Mouse (Mus musculus) cortical plate, adult 2 months (tissue): ENCODE data around the gene Nfe2l3. TPM values are rescaled to one million over a fixed set of nuclear protein-coding genes. Genes with fewer than 3 reads are reported as not detected.

ENCODE experiments used
- H3K27ac ChIP-seq: fragments of 200-500 bp; 2 replicates; pipeline ENCODE4 v1.5.1; 2012; ENCODE audit warnings: low read length, control low read depth, inconsistent platforms; ENCODE audit not compliant: insufficient read depth
- H3K4me1 ChIP-seq: fragments of 200-500 bp; 2 replicates; pipeline ENCODE4 v1.6.1; 2011; ENCODE audit warnings: low read length; ENCODE audit not compliant: control insufficient read depth, insufficient read depth
- H3K4me3 ChIP-seq: fragments of 200-500 bp; 2 replicates; pipeline ENCODE4 v1.5.1; 2011; ENCODE audit warnings: mild to moderate bottlenecking, low read length, control low read depth; ENCODE audit not compliant: insufficient read depth
- CTCF ChIP-seq: fragments of 200-500 bp; IDR thresholded peaks from 2 replicates; pipeline ENCODE4 v1.5.1; 2011; ENCODE audit warnings: mild to moderate bottlenecking, control low read depth, low read length; ENCODE audit not compliant: insufficient read depth; ENCODE audit errors: extremely low read depth
- POLR2A ChIP-seq: fragments of 200-500 bp; IDR thresholded peaks from 2 replicates; pipeline ENCODE4 v1.6.1; 2011; ENCODE audit warnings: mild to moderate bottlenecking, low read length, control low read depth; ENCODE audit not compliant: insufficient read depth; ENCODE audit errors: extremely low read depth
- polyA plus RNA-seq: library from polyadenylated mRNA; depleted of rRNA; stranded (reverse); fragments of >200 nt; gene quantifications from 2 replicates; pipeline ENCODE4 v1.2.3, GENCODE M21; 2012

Gene Nfe2l3
- polyA plus RNA-seq, 1 experiment = 3.3 TPM

GRCm38 (mm10) chr6:51442191-51442835, 9.8 kb downstream of the Nfe2l3 start:
- TF ChIP-seq POLR2A (no peak), CTCF (no peak)
- no peak overlapping the region for H3K27ac ChIP-seq
- no peaks in the 10 kb centered on the region for H3K4me1 ChIP-seq
- H3K4me3 ChIP-seq = no peak overlapping the region

GRCm38 (mm10) chr6:51452927-51453503, 20.5 kb downstream of the Nfe2l3 start:
- Histone ChIP-seq H3K27ac (no peak overlapping the region), H3K4me3 (no peak overlapping the region), H3K4me1 (no peaks in the 10 kb centered on the region; the same call in 1 of the 2 replicates)
- TF ChIP-seq CTCF (no peak), POLR2A (no peak)

- Histone ChIP-seq H3K27ac (no peak overlapping the region), H3K4me1 (no peaks in the 10 kb centered on the region; the same call in 1 of the 2 replicates), H3K4me3 (no peak overlapping the region)
- no peak for TF ChIP-seq POLR2A
- TF ChIP-seq CTCF = no peak
These were observed 22.5 kb downstream of the Nfe2l3 start for GRCm38 (mm10) chr6:51454949-51455348.

- no peaks in the 10 kb centered on the region; the same call in 1 of the 2 replicates for H3K4me1 ChIP-seq
- TF ChIP-seq CTCF = no peak
- no peak for TF ChIP-seq POLR2A
- H3K27ac ChIP-seq = no peak overlapping the region
- H3K4me3 ChIP-seq = no peak overlapping the region
These were observed 23.7 kb downstream of the Nfe2l3 start for GRCm38 (mm10) chr6:51456198-51456597.

- H3K27ac ChIP-seq = no peak overlapping the region
- no peak overlapping the region for H3K4me3 ChIP-seq
- TF ChIP-seq CTCF (no peak), POLR2A (no peak; the same call in 1 of the 2 replicates)
- H3K4me1 ChIP-seq = no peaks in the 10 kb centered on the region; the same call in 1 of the 2 replicates
These were observed 24.8 kb downstream of the Nfe2l3 start for GRCm38 (mm10) chr6:51457283-51457682.

GRCm38 (mm10) chr6:51457770-51458387, 25.4 kb downstream of the Nfe2l3 start:
- no peak overlapping the region for H3K4me3 ChIP-seq
- H3K27ac ChIP-seq = no peak overlapping the region
- no peaks in the 10 kb centered on the region; the same call in 1 of the 2 replicates for H3K4me1 ChIP-seq
- TF ChIP-seq CTCF (no peak), POLR2A (no peak)

GRCm38 (mm10) chr6:51458925-51459312, 26.4 kb downstream of the Nfe2l3 start:
- Histone ChIP-seq H3K4me1 (no peaks in the 10 kb centered on the region; the same call in 1 of the 2 replicates), H3K4me3 (no peak overlapping the region), H3K27ac (no peak overlapping the region)
- TF ChIP-seq POLR2A (no peak), CTCF (no peak)

- H3K4me3 ChIP-seq = no peak overlapping the region
- H3K4me1 ChIP-seq = no peaks in the 10 kb centered on the region
- no peak for TF ChIP-seq CTCF
- no peak for TF ChIP-seq POLR2A
- no peak overlapping the region for H3K27ac ChIP-seq
These were observed 27.0 kb downstream of the Nfe2l3 start for GRCm38 (mm10) chr6:51459313-51460020.

- no peak for TF ChIP-seq POLR2A
- TF ChIP-seq CTCF = no peak
- H3K4me3 ChIP-seq = no peak overlapping the region
- H3K27ac ChIP-seq = no peak overlapping the region
- no peaks in the 10 kb centered on the region for H3K4me1 ChIP-seq
These were observed 27.5 kb downstream of the Nfe2l3 start for GRCm38 (mm10) chr6:51460021-51460360.

GRCm38 (mm10) chr6:51460363-51460762, 27.9 kb downstream of the Nfe2l3 start:
- TF ChIP-seq CTCF (no peak), POLR2A (no peak)
- H3K27ac ChIP-seq = no peak overlapping the region
- no peak overlapping the region for H3K4me3 ChIP-seq

GRCm38 (mm10) chr6:51467649-51468048, 35.2 kb downstream of the Nfe2l3 start:
- Histone ChIP-seq H3K4me1 (peaks cover 3% of the 10 kb centered on the region), H3K27ac (no peak overlapping the region), H3K4me3 (peak overlapping the region; percentile 66; the same call in 1 of the 2 replicates)
- TF ChIP-seq POLR2A (no peak), CTCF (no peak)

More at GRCm38 (mm10) chr6:51460363-51460762, 27.9 kb downstream of the Nfe2l3 start:
- H3K4me1 ChIP-seq = no peaks in the 10 kb centered on the region
